Mouse (Mus musculus) adrenal gland, adult 10 weeks (tissue): ENCODE measurements around the gene Ffar2. TPM values are rescaled to one million over a fixed set of nuclear protein-coding genes. Genes with fewer than 3 reads are reported as not detected.

ENCODE experiments used
- polyA plus RNA-seq: library from polyadenylated mRNA; stranded (reverse); fragments of 350-450 nt; fragmentation: Illumina TruSeq; extraction: RNeasy Lipid Tissue Mini Kit (QIAGEN cat#74804); gene quantifications from one replicate; pipeline ENCODE4 v1.2.3, GENCODE M21; 2014; ENCODE audit warnings: low read depth, low replicate concordance

Ffar2 gene
- 1.3 TPM for polyA plus RNA-seq

DNA sequence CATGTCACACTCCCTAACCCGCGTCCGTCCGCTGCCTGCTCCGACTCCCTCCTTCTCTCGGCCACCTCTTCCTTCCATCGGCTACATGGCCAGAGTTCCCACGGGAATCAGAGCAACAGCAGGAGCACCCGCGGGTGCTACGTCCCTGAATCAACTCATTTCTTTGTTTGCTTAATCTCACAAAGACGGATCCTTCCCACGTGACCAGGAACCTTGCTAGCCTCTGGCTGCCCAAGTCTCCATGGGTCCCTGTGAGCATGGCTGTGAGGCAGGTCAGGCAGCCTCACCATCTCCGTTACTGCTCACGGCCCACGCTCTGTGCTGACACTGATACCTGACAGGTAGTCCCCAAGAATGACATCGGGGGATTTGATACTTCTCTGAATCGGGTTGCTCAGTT lies at the start of gene Ffar2:
TSS of gene Ffar2 (minus strand) at position 101 of the 400 bp plus-strand sequence.

DNA sequence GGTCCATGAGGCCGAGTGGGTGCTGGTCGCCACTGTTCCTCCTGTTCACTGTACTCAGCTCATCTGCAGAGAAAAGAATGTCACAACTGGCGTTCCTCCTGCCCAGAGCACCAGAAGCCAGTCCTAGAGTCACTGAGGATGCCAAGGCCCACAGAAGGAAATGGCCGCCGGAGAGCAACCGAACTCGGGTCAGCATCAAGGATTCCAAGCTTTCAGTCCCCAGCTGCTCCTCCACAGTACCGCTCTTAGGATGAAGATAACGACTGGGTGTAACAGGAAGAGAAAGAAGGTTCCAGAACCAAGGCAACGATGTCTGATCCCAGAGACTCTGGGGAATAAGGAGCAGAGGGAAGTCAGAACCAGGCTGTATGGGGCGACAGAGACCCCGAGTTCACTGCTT lies 37.9 kb upstream of the Ffar2 start, which contains the start of gene Ffar1:
TSS of gene Ffar1 (minus strand) at position 101 of the 400 bp plus-strand sequence.

DNA sequence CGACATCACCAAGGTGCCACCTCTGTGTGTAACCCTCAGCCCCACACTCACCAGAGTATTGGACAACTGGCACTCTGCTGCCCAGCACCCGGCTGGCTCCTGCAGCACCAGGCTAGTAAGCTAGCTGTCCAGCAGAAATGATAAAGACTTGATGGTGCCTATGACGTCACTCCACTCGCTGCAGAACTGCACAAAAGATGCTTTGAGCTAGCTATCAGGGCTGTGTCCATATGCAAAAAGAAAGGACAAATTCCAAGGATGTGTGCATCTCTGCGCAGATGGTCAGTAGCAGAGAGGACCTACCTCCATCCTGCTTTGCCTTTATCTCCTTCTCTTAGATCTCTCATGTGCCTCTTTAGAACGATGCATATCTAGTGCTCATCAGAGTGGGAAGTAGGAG lies 32.5 kb upstream of the Ffar2 start, which contains the start of gene Ffar3:
TSS of gene Ffar3 (minus strand) at position 101 of the 400 bp plus-strand sequence.

GRCm38 (mm10) chr7:30787377-30788022 lies 36.1 kb downstream of the Ffar2 start, which contains the start of gene Krtdap:
Krtdap (plus strand) TSS chr7:30787896.

Other genes starting within 250 kb of the Ffar2 start
- gene Kmt2b, start 235.0 kb downstream of the Ffar2 start, polyA plus RNA-seq, result 5.8 TPM
- gene Zbtb32, start 224.9 kb downstream of the Ffar2 start, polyA plus RNA-seq, result not detected
- not detected for gene Upk1a, start 210.9 kb downstream of the Ffar2 start, polyA plus RNA-seq
- 1,385 TPM for gene Cox6b1, start 197.6 kb downstream of the Ffar2 start, polyA plus RNA-seq
- gene Etv2, start 187.9 kb downstream of the Ffar2 start, polyA plus RNA-seq, result not detected
- not detected for gene Rbm42, start 173.5 kb downstream of the Ffar2 start, polyA plus RNA-seq
- 2.0 TPM for gene Haus5, start 158.8 kb downstream of the Ffar2 start, polyA plus RNA-seq
- gene Pmis2, start 152.2 kb downstream of the Ffar2 start, polyA plus RNA-seq, result not detected
- not detected for gene 2200002J24Rik, start 124.8 kb downstream of the Ffar2 start, polyA plus RNA-seq
- not detected for gene Atp4a, start 111.6 kb downstream of the Ffar2 start, polyA plus RNA-seq
- 14.1 TPM for gene Tmem147, start 94.2 kb downstream of the Ffar2 start, polyA plus RNA-seq
- not detected for gene Gapdhs, start 80.1 kb downstream of the Ffar2 start, polyA plus RNA-seq
- gene Sbsn, start 72.3 kb downstream of the Ffar2 start, polyA plus RNA-seq, result 12.7 TPM
- gene Dmkn, start 60.0 kb downstream of the Ffar2 start, polyA plus RNA-seq, result 7.0 TPM
- not detected for gene Krtdap, start 35.9 kb downstream of the Ffar2 start, polyA plus RNA-seq
- gene Ffar3, start 32.4 kb upstream of the Ffar2 start, polyA plus RNA-seq, result not detected
- gene Ffar1, start 37.8 kb upstream of the Ffar2 start, polyA plus RNA-seq, result not detected
- gene Cd22, start 56.6 kb upstream of the Ffar2 start, polyA plus RNA-seq, result not detected
- gene Mag, start 91.1 kb upstream of the Ffar2 start, polyA plus RNA-seq, result not detected
- gene Hamp2, start 100.9 kb upstream of the Ffar2 start, polyA plus RNA-seq, result not detected
- 67.1 TPM for gene Hamp, start 120.3 kb upstream of the Ffar2 start, polyA plus RNA-seq
- gene Usf2, start 133.0 kb upstream of the Ffar2 start, polyA plus RNA-seq, result 121 TPM
- gene Lsr, start 149.7 kb upstream of the Ffar2 start, polyA plus RNA-seq, result not detected
- not detected for gene Fam187b, start 150.0 kb upstream of the Ffar2 start, polyA plus RNA-seq
- gene Fxyd5, start 218.7 kb upstream of the Ffar2 start, polyA plus RNA-seq, result 5.8 TPM
- not detected for gene Fxyd7, start 227.7 kb upstream of the Ffar2 start, polyA plus RNA-seq
- 4.9 TPM for gene Fxyd1, start 233.4 kb upstream of the Ffar2 start, polyA plus RNA-seq
- 0.23 TPM for gene Lgi4, start 235.6 kb upstream of the Ffar2 start, polyA plus RNA-seq